ENCODE assay signal across 22 mouse cellular contexts in genomic region chr15:78330706-78331105, GRCm38 (mm10). TPM values are rescaled to one million over a fixed set of nuclear protein-coding genes. Genes with fewer than 3 reads are reported as not detected.
A peak's percentile ranks its signal among the peaks of the same experiment; 100 is the strongest.
DNase-seq lines count a peak whose midpoint lies in the region; TF ChIP-seq lines count a peak whose summit lies in the region.
"Had no signal": no experiment of that assay in that cellular context is flagged by ENCODE, and none has a peak within 500 bp of the region (broad histone marks: within the 10 kb centered on the region; RNA-seq: fewer than 3 reads in every experiment).

No protein-coding gene starts in this region.

- no peak for TF ChIP-seq POLR2A in spleen, adult 2 months (IDR thresholded peaks at IDR 0.05; ENCODE audit: low read depth, low read length)
- TF ChIP-seq POLR2A in bone marrow macrophage, adult 2 months (IDR thresholded peaks at IDR 0.05; ENCODE audit: borderline replicate concordance, low read depth, low read length) = no peak

- H3K4me3 ChIP-seq in spleen, adult 2 months (ENCODE audit: extremely low read depth, insufficient read depth, insufficient read length) = no peak overlapping the region
- H3K4me3 ChIP-seq in bone marrow macrophage, adult 2 months (ENCODE audit: insufficient read depth, low read length) = no peak overlapping the region
- H3K4me3 ChIP-seq: embryonic facial prominence, embryonic 15.5 days; erythroblast, embryonic 14.5 days; forebrain, embryonic 10.5 days; heart, embryonic 15.5 days; hindbrain, embryonic 13.5 days had no signal

- 0 out of 2 replicates have a peak overlapping the region, but pooled peaks have one; percentile 8 for H3K27ac ChIP-seq in spleen, adult 2 months (ENCODE audit: insufficient read depth, low read length)
- 0 out of 2 replicates have a peak overlapping the region, but pooled peaks have one; percentile 14 for H3K27ac ChIP-seq in bone marrow macrophage, adult 2 months (ENCODE audit: insufficient read depth, low read depth, low read length)
- H3K27ac ChIP-seq: embryonic facial prominence, embryonic 15.5 days; forebrain, embryonic 10.5 days; heart, embryonic 15.5 days; hindbrain, embryonic 13.5 days; hindbrain, postnatal 0 days had no signal

- no peaks in the 10 kb centered on the region for H3K27me3 ChIP-seq in spleen, adult 2 months (ENCODE audit: control insufficient read depth, insufficient read depth, low read length)
- H3K27me3 ChIP-seq: embryonic facial prominence, embryonic 15.5 days; heart, embryonic 15.5 days; hindbrain, embryonic 13.5 days had no signal

- H3K4me1 ChIP-seq in spleen, adult 2 months (ENCODE audit: control insufficient read depth, insufficient read depth, insufficient read length) = peaks cover 8% of the 10 kb centered on the region; the same call in 1 of the 2 replicates
- peaks cover 72% of the 10 kb centered on the region for H3K4me1 ChIP-seq in bone marrow macrophage, adult 2 months (ENCODE audit: control insufficient read depth, insufficient read depth, low read length)
- H3K4me1 ChIP-seq: embryonic facial prominence, embryonic 15.5 days; heart, embryonic 15.5 days; hindbrain, embryonic 13.5 days had no signal

- 70% methylated on average over 4 of the region's 4 CpGs for WGBS in spleen, adult 2 months

- no peak for TF ChIP-seq CTCF in spleen, adult 2 months (IDR thresholded peaks at IDR 0.05; ENCODE audit: extremely low read depth, insufficient read depth, insufficient read length, insufficient replicate concordance)
- no peak for TF ChIP-seq CTCF in bone marrow macrophage, adult 2 months (IDR thresholded peaks at IDR 0.05; ENCODE audit: low read depth, low read length)

- no peak for DNase-seq in spleen, adult 2 months (ENCODE audit: low read depth in 1 of 2, low spot score in 2 of 2)
- no peak for DNase-seq in spleen, postnatal 14 days (ENCODE audit: low spot score in 2 of 2)
- DNase-seq in NIH3T3 (ENCODE audit: low read depth) = peak; percentile 80
- peak; percentile 29 for DNase-seq in adrenal gland, postnatal 10 days
- no peak for DNase-seq in urinary bladder, postnatal 25 days (ENCODE audit: low spot score)
- DNase-seq in gastrocnemius, postnatal 10 days = no peak
- DNase-seq in layer of hippocampus, adult 11-12 months (ENCODE audit: low spot score) = no peak
- DNase-seq: cerebellum, adult 11 months; cerebellum, adult 8-10 months; cerebellum, postnatal 14 days; embryo, embryonic 11 days; heart, adult 18-20 months; heart, postnatal 14 days; kidney, adult 18-20 months had no signal

- H3K36me3 ChIP-seq in spleen, adult 2 months (ENCODE audit: control insufficient read depth, insufficient read depth, low read length) = no peaks in the 10 kb centered on the region
- H3K36me3 ChIP-seq: embryonic facial prominence, embryonic 15.5 days; forebrain, embryonic 10.5 days; heart, embryonic 15.5 days; hindbrain, embryonic 13.5 days had no signal

RNA-seq across cellular contexts. Expression of gene Csf2rb, which starts 5.2 kb away (rescaled TPM):
- polyA plus RNA-seq in spleen, adult 2 months (2012; rRNA removed) = 39.5 and 44.9 TPM in 2 replicates
- 10 to 100 TPM; 18.4 to 20.1 TPM for total RNA-seq in adrenal gland, postnatal 10 days (2021)
- polyA plus RNA-seq in bone marrow macrophage, adult 2 months (2012; ENCODE audit: insufficient read depth, insufficient read length, missing spikeins) = 161 and 193 TPM in 2 replicates
- total RNA-seq in gastrocnemius, postnatal 10 days (2021) = 1 to 10 TPM; 4.0 to 4.4 TPM

RNA-seq across cellular contexts. Expression of gene Csf2rb2, which starts 25.2 kb away (rescaled TPM):
- 14.4 and 16.4 TPM in 2 replicates for polyA plus RNA-seq in spleen, adult 2 months (2012; rRNA removed)
- total RNA-seq in adrenal gland, postnatal 10 days (2021) = 1 to 10 TPM; 5.8 to 6.3 TPM
- polyA plus RNA-seq in bone marrow macrophage, adult 2 months (2012; ENCODE audit: insufficient read depth, insufficient read length, missing spikeins) = 66.8 and 71.4 TPM in 2 replicates
- total RNA-seq in gastrocnemius, postnatal 10 days (2021) = 1 to 10 TPM; 2.3 to 2.4 TPM
- polyA plus RNA-seq: forebrain, embryonic 14.5 days had no signal

Comparison
In these comparisons a context has a peak if more than half of its experiments do, and no peak if none do; other contexts are left out.
1. DNase-seq: peak in NIH3T3 (single experiment) and adrenal gland, postnatal 10 days (single experiment); none in spleen, adult 2 months (0 of 2), spleen, postnatal 14 days (0 of 2), urinary bladder, postnatal 25 days (single experiment), gastrocnemius, postnatal 10 days (single experiment) and layer of hippocampus, adult 11-12 months (single experiment).